Mouse (Mus musculus): ENCODE measurements around the gene Sox15.

Sox15 gene

DNA sequence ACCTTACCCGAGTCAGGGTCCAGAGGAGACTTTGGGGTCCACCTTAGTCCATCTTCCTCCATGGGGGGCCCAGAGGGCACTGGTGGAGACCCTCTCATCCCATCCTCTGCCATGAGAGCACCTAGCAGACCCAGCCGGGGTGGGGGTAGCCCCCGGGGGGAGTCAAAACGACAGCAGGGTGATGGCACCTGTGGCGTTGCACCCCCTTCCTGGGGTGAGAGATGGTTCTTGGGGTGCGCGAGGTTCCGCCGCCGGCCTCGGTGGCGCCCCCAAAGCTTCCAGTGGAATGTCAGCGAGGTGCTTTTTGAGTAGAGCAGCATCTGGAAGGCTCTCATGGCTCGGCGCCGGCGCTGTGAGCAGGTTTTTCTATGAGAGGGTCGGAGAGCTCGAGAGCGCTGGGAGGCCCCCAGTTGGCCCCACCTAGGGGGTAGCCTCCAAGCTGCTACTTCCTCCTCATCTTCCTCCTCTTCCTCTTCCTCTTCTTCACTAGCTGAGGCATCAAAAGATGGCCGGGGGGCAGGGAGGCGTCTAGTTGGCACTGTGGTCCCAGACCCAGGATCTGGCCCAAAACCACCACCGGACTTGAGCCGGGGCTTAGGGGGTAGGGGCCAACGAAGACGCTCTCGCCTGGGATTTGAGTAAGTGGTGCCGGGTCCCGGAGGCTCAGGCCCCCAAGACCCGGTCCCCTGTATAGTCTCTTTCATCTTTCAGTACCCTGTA lies 25.2 kb downstream of the Sox15 start:
- DNase-seq (ENCODE audit: low spot score) = no peak

DNA sequence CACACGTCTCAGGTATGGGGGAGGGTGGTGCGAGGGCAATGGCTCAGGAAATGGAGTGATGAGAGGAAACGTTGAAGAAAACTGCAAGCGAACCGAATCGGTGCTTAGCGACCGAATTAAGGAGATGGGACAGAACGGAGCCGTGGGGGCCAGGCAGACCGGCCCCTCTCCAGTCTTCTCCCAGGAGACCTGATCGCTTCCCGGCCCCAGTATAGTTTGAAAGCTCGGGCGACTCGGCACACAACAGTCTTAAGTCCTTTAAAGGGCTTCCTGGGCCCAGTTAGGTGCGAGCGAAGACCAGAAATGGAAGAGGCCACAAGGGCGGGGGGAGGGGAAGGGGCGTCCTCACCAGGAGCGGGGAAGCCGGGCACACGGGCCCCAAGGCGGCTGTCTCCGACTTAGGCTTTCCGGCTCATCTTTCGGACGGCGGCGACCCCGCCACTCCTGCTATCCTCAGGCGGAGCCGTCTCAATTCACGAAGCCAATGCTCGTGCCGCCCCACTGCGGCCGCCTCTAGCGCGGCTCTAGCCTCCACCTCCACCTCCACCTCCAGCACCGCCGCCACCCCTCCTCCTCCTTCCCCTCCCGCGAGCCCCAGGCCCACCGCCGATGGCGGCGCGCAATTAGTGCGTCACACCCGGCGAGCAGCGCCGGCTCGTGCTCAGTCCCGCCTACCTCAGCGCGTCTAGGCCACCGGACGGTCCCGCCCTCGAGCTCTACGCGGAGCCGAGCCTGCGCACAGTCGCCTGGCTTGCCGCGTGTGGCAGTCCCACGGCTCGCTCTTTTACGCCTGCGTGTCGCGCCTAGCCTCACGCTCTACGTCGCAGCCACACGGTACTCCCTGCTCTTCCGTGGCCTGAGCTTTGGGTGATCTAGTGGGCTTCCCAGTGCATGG lies 26.4 kb downstream of the Sox15 start, which contains the start of gene Senp3:
Gene Senp3 (minus strand): TSS at position 771 of the 895 bp plus-strand sequence.
- DNase-seq (ENCODE audit: low spot score) = peak; percentile 99

DNA sequence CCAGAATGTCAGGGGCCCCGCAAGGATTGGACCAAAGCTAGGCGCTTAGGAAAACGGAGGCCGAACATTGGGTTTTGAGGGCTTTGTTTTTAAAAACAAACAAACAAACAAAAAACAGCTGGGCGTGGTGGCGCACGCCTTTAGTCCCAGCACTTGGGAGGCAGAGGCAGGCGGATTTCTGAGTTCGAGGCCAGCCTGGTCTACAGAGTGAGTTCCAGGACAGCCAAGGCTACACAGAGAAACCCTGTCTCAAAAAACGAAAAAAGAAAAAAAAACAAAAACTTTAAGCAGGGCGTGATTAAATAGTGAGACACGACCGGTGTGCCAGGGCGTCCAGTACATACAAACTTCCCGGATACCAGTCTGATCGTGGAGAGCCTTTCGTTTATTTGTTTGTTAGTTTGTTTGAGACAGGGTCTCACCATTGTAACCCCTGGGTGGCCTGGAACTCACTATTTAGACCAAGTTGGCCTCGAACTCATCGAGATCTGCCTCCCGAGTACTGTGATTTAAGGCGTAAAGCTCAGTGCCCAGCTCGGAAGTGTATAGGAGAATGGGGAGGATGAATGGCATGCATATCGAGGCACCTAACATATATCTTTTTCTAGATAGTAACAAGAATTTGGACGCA lies 27.2 kb downstream of the Sox15 start:
- peak; percentile 41 for DNase-seq (ENCODE audit: low spot score)

GRCm38 (mm10) chr11:69682840-69683533 lies 27.9 kb downstream of the Sox15 start:
- peak; percentile 97 for DNase-seq (ENCODE audit: low spot score)

DNA sequence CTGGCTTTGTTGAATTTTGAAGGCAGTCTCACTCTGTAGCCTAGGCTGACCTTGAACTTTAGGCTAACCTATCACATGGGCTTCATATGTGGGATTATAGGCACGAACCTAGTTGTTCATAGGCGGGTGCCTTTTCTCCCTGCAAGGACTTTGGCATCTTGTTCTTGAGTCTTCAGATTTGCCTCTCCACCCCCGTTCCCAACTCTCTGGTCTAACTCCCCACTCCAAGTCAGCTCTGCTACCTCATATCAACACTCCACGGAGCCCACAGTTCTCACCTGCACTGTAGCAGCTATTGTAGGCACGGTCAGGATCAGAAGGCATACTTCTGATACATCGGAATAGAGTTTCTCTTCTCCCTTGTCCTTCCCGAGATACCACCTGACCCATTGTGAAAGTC lies 28.5 kb downstream of the Sox15 start:
- DNase-seq (ENCODE audit: low spot score) = no peak

- DNase-seq (ENCODE audit: low spot score) = no peak
These were observed 29.1 kb downstream of the Sox15 start for GRCm38 (mm10) chr11:69684128-69684745.

DNA sequence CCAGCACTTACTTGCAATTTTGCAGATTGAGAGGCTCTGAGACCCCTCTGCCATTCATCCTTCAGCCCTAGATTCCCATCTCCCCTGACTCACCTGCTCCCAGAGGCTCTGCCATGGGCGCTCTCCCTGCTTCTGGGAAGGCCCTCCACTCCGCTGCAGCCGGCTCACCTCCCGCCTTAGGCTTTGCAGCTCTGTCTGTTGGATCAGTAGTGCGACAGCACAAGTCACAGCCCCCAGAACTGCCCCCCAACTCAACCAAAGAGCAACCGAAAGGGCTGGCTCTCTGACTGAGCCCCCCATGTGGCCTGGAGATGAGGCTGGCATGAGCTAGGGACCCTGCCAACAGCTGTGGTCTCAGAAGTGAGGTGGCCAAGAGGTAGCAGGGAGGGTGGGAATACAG lies 29.8 kb downstream of the Sox15 start:
- no peak for DNase-seq (ENCODE audit: low spot score)

DNA sequence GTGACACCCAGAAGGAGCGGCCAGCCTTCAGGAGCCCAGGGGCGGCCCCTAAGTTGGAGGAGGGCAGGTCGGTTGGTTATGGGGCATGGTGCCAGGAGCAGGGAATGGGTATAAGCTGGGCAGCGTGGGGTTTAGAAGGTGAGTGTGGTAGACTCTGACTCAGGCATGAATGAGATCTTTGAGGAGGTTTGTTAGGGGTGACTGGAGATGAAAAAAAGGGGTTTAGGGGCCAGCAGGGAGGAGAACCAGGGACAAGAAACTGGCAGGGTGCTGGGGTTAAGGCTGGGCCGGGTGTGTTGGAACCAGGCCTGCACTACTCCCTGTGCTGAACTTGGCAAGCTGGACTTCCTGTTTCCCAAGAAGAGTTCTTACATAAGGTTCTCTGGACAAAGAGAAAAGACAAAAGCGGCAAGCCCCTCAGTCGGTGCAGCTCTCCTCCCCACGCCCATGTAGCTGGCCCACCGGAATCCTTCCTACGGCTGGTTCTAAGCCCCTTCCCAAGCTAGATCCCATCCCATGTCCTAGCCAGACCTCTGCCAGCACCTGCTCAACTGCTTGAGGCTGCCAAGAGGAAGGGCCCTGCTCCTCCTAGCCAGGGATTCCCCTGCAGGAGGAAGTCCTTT lies 30.5 kb downstream of the Sox15 start, which contains the start of gene Tnfsf13:
Gene Tnfsf13 (minus strand): TSS at position 259 of the 623 bp plus-strand sequence.
- no peak for DNase-seq (ENCODE audit: low spot score)

GRCm38 (mm10) chr11:69686377-69686776 lies 31.3 kb downstream of the Sox15 start:
- DNase-seq (ENCODE audit: low spot score) = no peak

GRCm38 (mm10) chr11:69687061-69687460 lies 31.9 kb downstream of the Sox15 start:
- no peak for DNase-seq (ENCODE audit: low spot score)

DNA sequence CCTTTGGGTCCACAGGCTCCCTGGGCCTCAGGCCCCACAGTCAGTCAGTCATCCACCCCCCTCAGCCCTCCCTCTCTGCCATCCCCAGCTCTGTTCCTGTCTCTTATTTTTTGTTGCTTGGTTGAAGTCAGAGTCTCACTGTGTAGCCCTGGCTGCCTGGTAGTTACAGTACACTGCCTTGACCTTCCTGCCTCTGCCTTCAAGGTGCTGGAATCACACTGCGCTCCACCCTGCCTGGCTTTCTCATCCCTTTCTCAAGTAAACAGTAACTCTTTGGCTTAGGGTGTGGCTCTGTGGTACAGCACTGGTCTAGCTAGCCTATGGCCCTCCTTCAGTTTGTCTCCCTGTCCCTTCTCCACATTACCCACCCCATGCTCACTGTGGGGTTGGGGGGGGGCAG lies 34.8 kb downstream of the Sox15 start:
- no peak for DNase-seq (ENCODE audit: low spot score)

DNA sequence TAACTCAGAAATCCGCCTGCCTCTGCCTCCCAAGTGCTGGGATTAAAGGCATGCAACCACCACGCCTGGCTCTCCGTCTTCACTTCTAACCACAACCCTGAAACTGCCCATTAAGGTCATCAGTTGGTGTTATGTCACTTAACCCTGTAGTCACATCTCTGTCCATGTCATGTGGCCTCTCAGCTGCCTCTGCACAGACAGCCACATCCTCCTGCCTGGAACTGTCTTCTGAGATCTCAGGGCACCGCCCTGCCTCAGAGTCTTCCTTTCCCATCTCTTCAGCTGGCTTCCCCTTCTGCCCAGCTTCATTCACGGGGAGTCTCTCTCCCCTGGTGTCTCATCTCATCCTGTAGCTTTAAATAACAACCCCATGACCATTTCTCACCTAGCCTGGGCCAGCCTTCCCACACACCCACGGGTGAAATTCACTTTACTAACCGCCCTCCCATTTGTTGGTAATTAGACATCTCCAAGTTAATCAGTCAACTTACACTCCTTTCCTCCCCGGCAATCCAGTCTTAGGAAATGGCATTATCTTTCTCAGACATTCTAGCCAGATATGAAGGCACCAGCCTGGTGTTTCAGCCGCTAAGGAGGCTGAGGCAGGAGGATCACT lies 37.2 kb downstream of the Sox15 start:
- DNase-seq (ENCODE audit: low spot score) = no peak

DNA sequence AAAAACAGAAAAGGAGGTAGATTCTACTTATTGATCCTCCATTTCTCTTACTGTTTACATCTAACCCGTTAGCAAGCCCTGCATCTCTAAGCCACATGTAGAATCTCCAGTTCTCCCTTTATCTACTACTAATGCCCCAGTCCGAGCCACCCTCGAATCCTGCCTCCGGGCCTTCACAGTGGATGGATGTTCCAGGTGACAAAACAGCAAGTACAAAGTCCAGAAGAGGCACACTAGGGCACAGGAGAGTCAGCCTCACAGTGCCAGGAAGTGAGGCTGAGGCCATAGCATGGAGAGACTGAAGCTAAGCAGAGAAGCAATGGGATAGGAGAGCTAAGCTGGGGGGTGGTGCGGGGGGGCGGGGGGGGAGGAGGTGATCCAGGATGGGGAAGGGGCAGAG lies 37.7 kb downstream of the Sox15 start:
- no peak for DNase-seq (ENCODE audit: low spot score)

DNA sequence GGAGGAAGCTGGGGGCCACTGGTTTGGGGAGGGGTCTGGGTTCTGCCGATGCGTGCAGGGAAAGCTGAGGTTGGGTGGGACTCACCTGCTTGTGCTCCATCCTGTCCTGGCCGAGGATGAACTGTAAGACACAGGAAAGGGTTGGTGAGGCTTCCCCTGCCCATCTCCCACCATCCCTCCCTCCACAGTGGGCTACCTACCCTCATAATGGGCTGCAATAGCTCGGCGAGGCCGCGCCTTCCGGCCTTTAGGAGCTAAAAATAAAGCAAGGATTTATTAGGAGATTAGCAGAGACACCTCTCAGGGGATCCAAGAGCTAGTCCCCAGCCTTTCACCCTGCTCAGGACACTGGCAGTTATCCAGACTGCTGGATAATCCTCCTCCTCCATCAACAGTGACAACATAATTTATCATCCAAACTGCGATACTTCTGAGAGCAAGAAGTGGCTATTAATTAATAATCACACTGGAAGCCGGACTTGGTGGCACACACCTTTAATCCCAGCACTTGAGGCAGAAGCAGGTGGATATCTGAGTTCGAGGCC lies 38.4 kb downstream of the Sox15 start:
- no peak for DNase-seq (ENCODE audit: low spot score)

DNA sequence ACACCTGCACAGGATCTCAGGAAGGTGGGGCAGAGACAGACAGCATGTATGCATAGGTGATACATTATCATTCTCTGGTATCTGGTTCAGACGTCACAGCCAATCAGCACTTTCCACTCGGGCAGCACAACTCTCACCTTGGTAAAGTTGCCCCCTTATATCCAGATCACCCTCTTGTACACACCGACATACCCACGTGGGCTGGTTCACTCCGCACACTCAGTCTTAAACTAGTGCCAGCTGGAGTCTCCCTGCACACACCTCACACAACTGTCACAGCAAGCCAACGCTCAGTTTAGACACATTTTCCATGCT lies 39.9 kb downstream of the Sox15 start:
- no peak for DNase-seq (ENCODE audit: low spot score)

DNA sequence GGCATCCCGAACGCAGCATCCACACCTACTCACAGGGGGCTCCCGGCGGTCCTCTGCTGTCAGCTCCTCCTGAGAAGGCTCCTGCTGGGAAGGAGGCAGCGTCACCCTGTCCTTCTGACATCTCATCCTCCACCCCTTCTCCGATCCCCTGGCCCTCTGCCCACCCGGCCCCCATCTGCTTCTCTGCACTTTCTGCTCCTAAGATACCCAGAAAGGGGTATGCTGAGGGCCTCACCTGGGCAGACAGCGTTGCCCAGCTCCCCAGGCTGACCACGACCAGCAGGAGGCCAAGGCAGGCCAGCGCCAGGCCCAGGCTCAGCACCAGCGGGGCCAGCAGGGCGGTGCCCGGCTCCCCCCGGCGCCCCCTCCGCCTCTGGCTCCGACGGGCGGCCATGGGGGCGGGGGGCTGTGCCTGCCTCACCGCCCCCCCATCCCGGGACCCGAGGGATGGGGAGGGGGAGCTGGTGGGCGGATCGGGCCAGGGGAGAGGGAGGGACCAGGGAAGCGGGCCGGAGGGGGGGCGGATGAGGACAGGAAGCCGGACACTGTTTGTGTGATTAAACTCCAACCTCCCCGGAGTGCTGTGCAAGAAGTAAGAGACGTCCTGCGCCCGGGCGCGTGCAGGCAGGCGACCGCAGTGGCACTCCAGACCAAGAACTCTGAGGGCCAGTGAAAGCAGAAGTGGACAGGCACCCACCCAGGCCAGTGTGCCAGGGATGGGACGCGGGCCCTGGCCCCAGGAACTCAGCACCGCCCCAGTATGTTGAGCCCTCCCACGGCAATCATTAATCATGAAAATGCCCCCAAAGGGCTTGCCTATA lies 40.5 kb downstream of the Sox15 start, which contains the start of the genes Tnfsf12 and Tnfsfm13:
Gene Tnfsf12 (minus strand): TSS at position 489 of the 821 bp plus-strand sequence.
Gene Tnfsfm13 (minus strand): TSS at position 738 of the 821 bp plus-strand sequence.
- peak; percentile 54 for DNase-seq (ENCODE audit: low spot score)

- no peak for DNase-seq (ENCODE audit: low spot score)
These were observed 42.3 kb downstream of the Sox15 start for GRCm38 (mm10) chr11:69697396-69697795.

DNA sequence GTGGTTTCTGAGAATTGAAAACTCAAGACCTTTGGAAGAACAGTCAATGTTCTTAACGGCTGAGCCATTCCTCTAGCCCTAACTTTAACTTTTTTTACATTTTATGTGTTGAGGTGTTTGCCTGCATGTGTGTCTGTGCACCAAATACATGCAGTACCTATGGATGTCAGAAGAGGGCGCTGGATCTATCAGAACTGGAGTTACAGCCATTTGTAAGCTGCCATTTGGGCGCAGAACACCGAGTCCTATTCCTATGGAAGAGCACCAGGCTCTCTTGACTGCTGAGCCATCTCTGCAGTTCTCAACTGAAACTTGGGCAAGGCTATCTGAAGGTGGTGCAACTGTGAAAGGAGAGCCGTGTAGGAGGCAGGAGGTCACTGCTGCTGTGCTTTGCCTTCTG lies 43.5 kb downstream of the Sox15 start:
- no peak for DNase-seq (ENCODE audit: low spot score)

- no peak for DNase-seq (ENCODE audit: low spot score)
These were observed 44.5 kb downstream of the Sox15 start for GRCm38 (mm10) chr11:69699595-69699994.
